Mouse (Mus musculus): ENCODE data around the gene Cysrt1.

Cysrt1 gene

DNA sequence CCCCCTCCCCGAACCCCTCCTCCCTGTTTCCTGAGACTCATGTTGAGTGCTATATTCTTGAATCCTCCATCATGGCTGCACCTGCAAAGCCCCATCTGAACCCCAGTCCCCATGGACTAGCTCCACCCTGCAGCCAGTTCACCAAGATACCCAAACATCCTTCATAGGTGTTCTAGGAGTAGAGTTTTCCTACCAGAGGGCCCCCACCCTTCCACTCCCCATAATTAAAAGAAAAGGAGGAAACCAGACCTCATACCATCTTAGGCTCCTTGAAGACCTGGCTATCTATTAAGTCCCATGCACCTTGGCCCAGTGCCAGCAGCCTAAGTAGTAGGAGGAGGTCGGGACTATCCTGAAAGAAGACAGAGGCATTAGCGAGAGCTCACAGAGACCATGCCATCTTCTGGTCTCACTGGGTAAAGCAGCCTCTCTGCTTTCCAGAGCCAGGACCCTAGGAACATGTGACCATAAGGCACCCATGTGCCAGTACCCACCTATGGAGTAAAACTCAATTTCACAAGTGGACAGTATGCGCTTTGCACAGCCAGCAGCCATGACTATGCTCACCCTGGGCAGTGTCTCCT lies 38.5 kb downstream of the Cysrt1 start:
- TF ChIP-seq CTCF (conservative IDR thresholded peaks at IDR 0.05; ENCODE audit: low read length) (no peak), POU5F1 (IDR thresholded peaks at IDR 0.05; ENCODE audit: borderline replicate concordance, low read length) (no peak), NANOG (IDR thresholded peaks at IDR 0.05; ENCODE audit: borderline replicate concordance, low read length) (no peak)
- H3K9me3 ChIP-seq (ENCODE audit: low read length) = no peaks in the 10 kb centered on the region
- H3K4me3 ChIP-seq (replicated peaks; ENCODE audit: low read length) = no peak overlapping the region
- H3K4me1 ChIP-seq (replicated peaks; ENCODE audit: low read depth, low read length) = peaks cover 24% of the 10 kb centered on the region
- H3K27me3 ChIP-seq (ENCODE audit: insufficient read depth, low read length) = no peaks in the 10 kb centered on the region
- peaks cover 100% of the 10 kb centered on the region for H3K36me3 ChIP-seq (ENCODE audit: insufficient read depth, low read length)

DNA sequence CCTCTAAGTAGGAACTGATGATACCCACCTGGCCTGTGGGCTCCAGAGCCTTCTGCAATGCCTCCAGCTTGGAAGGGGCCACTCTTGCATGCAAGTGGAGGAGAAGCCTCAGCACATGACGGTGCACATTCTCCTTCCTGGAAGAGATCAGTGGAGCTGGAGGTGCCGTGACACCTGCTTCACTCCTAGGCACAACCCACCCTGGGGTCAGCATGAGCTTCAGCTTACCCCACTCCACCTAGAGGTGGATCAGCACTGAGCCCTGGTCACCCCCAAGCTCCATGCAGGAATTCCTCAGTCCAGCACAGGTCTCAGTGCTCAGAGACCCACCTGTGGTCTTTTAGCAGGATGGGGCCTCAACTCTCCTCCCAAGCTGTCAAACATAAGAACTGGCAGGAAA lies 41.6 kb downstream of the Cysrt1 start:
- H3K27me3 ChIP-seq (ENCODE audit: insufficient read depth, low read length) = no peaks in the 10 kb centered on the region
- no peak overlapping the region for H3K4me3 ChIP-seq (replicated peaks; ENCODE audit: low read length)
- no peaks in the 10 kb centered on the region for H3K9me3 ChIP-seq (ENCODE audit: low read length)
- TF ChIP-seq NANOG (IDR thresholded peaks at IDR 0.05; ENCODE audit: borderline replicate concordance, low read length) (no peak), POU5F1 (IDR thresholded peaks at IDR 0.05; ENCODE audit: borderline replicate concordance, low read length) (no peak), CTCF (conservative IDR thresholded peaks at IDR 0.05; ENCODE audit: low read length) (no peak)
- H3K4me1 ChIP-seq (replicated peaks; ENCODE audit: low read depth, low read length) = peaks cover 41% of the 10 kb centered on the region
- peaks cover 77% of the 10 kb centered on the region for H3K36me3 ChIP-seq (ENCODE audit: insufficient read depth, low read length)

DNA sequence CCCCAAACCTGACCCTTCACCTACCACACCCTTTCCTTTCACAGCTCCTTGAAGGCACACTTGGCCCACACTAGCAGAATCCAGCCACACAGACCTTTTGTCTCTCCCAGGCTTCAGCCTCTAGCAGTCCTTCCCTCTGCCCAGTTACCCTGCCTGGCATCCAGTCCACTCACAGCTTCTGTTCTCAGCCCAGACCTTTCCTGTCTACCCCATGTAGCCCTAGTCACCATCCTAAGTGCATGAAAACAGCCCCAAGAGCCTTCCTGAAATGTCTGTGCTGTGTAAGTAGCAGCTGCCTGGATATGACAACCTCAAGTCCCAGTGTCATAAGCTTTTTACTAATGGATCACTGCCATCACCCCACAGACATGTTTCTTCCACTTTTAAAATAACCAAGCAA lies 44.3 kb downstream of the Cysrt1 start:
- Histone ChIP-seq H3K36me3 (ENCODE audit: insufficient read depth, low read length) (peaks cover 61% of the 10 kb centered on the region), H3K4me3 (replicated peaks; ENCODE audit: low read length) (no peak overlapping the region), H3K9me3 (ENCODE audit: low read length) (no peaks in the 10 kb centered on the region), H3K4me1 (replicated peaks; ENCODE audit: low read depth, low read length) (peaks cover 68% of the 10 kb centered on the region), H3K27me3 (ENCODE audit: insufficient read depth, low read length) (peaks cover 8% of the 10 kb centered on the region)
- TF ChIP-seq NANOG (IDR thresholded peaks at IDR 0.05; ENCODE audit: borderline replicate concordance, low read length) = no peak
- no peak for TF ChIP-seq POU5F1 (IDR thresholded peaks at IDR 0.05; ENCODE audit: borderline replicate concordance, low read length)
- no peak for TF ChIP-seq CTCF (conservative IDR thresholded peaks at IDR 0.05; ENCODE audit: low read length)

DNA sequence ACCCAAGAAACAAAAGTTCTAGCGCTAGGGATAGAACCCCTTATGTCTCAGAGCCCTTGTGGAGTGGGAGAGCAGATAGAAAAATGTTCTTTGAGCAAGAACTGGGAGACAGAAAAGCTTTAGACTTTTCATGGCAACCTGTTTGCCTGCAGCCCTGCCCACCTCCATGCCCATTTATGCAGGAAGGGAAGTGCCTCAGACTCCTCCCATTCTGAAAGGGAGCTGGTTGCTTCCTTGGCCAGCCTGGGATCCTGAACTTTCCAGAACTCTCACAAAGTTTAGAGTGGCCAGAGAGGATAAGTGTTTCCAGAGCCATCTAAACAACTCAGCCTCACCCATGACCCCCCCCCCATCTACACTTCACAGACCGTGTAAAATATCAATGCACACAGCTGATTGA lies 45.1 kb downstream of the Cysrt1 start:
- TF ChIP-seq NANOG (IDR thresholded peaks at IDR 0.05; ENCODE audit: borderline replicate concordance, low read length) = no peak
- no peak for TF ChIP-seq CTCF (conservative IDR thresholded peaks at IDR 0.05; ENCODE audit: low read length)
- no peak for TF ChIP-seq POU5F1 (IDR thresholded peaks at IDR 0.05; ENCODE audit: borderline replicate concordance, low read length)
- Histone ChIP-seq H3K27me3 (ENCODE audit: insufficient read depth, low read length) (peaks cover 8% of the 10 kb centered on the region), H3K4me1 (replicated peaks; ENCODE audit: low read depth, low read length) (peaks cover 70% of the 10 kb centered on the region), H3K36me3 (ENCODE audit: insufficient read depth, low read length) (peaks cover 54% of the 10 kb centered on the region), H3K4me3 (replicated peaks; ENCODE audit: low read length) (peak overlapping the region; percentile 81), H3K9me3 (ENCODE audit: low read length) (no peaks in the 10 kb centered on the region)

DNA sequence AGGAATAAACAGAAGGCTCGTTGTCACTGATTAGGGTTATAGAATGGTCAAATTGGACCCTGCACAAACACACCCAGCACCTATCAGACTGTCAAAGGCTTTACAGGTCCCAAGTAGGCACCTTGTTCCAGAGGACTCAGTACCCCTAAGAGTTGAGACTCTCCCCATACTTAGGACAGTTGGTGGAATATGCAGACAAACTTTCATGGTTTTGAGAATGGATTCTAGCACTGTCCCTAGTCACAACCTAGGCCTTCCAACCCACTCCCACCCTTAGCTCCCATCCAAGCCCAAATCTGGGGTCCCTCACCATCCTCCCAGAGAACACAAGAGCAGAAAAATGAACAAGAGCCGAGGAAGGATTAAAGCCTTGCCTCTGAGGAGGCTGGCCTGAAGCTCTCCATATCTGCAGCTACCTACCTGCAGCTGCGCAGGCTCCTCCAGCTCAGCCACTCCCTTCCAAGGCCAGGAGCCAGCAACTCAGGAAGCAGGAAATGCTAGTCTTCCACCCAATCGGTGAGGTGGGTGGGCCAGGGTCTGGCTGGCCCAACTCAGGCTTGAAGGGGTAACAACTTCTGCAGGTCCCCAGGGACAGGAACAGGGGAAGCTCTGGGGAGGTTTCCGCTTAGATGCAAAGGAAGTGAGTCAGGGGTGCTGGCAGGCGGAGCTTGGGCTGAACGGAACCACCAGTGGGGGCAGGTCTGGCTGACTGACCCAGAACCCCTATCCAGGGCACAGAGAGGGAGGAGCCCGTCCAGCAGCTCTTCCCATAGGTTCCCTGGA lies 45.9 kb downstream of the Cysrt1 start, which contains the start of gene Tor4a:
Gene Tor4a, minus strand, starts transcription at position 715 of the 783 bp plus-strand sequence.
- Histone ChIP-seq H3K36me3 (ENCODE audit: insufficient read depth, low read length) (peaks cover 46% of the 10 kb centered on the region), H3K27me3 (ENCODE audit: insufficient read depth, low read length) (peaks cover 8% of the 10 kb centered on the region), H3K9me3 (ENCODE audit: low read length) (no peaks in the 10 kb centered on the region), H3K4me1 (replicated peaks; ENCODE audit: low read depth, low read length) (peaks cover 70% of the 10 kb centered on the region), H3K4me3 (replicated peaks; ENCODE audit: low read length) (peak within 1 kb of the TSS; percentile 81)
- no peak for TF ChIP-seq CTCF (conservative IDR thresholded peaks at IDR 0.05; ENCODE audit: low read length)

DNA sequence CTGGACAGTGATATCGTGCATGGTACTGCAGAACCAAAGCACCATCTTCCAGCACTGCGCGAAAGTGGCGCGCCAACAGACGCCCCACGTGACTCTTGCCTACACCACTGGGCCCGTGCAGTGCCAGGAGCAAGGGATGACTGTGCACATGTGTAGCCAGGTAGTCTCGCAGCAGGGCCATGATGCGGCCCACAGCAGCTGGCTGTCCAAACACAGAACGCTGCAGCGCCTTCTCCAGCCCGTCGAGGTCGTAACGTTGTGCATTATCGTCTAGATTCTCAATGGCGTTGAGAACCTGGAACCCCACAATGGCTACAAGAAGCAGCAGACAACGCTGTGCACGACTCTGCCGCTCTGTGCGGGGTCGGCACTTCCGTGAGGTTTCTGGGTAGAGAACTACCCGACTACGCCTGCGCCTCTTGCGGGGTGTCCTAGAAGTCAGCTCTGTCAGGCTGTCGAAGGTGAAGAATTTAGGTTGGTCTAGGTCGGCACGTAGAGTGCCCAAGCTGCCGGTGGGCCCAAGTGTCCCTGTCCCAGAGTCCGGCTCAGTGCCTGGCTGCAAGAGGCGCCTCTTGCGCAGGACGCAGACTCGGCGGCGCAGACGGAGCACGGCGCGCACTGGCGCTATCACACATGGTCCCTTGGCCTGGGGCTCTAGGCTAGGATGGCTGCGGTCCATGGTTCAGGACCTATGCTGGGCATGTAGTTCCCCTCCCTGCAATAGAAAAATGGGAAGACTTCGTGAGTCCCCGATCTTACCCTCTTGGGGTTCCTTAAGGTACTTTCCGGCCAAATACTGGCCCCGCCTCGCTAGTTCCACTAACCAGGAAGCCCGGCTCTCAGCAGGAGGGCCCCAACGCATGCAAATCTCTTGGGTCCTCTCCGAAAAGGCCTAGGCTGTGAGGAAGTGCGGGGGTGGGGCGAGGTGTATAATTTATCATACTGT lies 46.8 kb downstream of the Cysrt1 start:
- Histone ChIP-seq H3K4me3 (replicated peaks; ENCODE audit: low read length) (peak overlapping the region; percentile 81), H3K27me3 (ENCODE audit: insufficient read depth, low read length) (peaks cover 8% of the 10 kb centered on the region), H3K9me3 (ENCODE audit: low read length) (no peaks in the 10 kb centered on the region), H3K4me1 (replicated peaks; ENCODE audit: low read depth, low read length) (peaks cover 68% of the 10 kb centered on the region), H3K36me3 (ENCODE audit: insufficient read depth, low read length) (peaks cover 37% of the 10 kb centered on the region)
- TF ChIP-seq NANOG (IDR thresholded peaks at IDR 0.05; ENCODE audit: borderline replicate concordance, low read length) (no peak), CTCF (conservative IDR thresholded peaks at IDR 0.05; ENCODE audit: low read length) (no peak), POU5F1 (IDR thresholded peaks at IDR 0.05; ENCODE audit: borderline replicate concordance, low read length) (no peak)

DNA sequence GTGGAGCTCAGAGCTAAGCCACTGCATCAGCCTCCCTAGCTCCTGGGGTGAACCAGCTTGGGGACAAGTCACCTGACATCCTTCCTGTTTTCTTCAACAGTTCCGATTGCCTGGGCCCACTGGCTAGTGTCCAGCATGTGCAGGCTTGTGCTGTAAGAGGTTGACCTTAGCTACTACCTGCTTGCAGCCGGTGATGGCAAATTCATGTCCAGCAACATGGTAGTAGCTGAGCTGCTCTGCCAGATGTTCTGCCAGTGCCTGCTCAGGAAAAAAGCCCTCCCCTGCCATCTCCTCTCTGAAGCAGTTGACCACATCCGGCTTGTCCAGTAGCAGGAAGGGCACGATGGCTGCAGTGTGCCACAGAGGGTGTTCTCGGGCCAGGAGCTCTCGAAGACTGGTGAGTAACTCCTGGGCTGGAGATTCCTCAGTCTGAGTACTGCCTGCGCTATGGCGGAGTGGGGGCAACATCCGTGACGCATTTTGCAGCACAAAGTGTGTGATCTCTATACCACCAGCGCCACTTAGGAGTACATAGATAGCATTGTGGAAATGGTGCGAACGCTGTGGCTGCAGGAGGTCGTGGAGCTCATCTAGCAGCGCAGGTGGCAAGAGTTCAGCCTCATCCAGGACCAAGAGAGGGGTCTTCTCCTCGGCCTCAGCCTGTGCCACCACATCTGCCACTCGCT lies 47.6 kb downstream of the Cysrt1 start:
- H3K27me3 ChIP-seq (ENCODE audit: insufficient read depth, low read length) = peaks cover 8% of the 10 kb centered on the region
- H3K4me1 ChIP-seq (replicated peaks; ENCODE audit: low read depth, low read length) = peaks cover 60% of the 10 kb centered on the region
- H3K36me3 ChIP-seq (ENCODE audit: insufficient read depth, low read length) = peaks cover 28% of the 10 kb centered on the region
- TF ChIP-seq CTCF (conservative IDR thresholded peaks at IDR 0.05; ENCODE audit: low read length) = no peak
- no peak for TF ChIP-seq POU5F1 (IDR thresholded peaks at IDR 0.05; ENCODE audit: borderline replicate concordance, low read length)
- no peak for TF ChIP-seq NANOG (IDR thresholded peaks at IDR 0.05; ENCODE audit: borderline replicate concordance, low read length)
- no peaks in the 10 kb centered on the region for H3K9me3 ChIP-seq (ENCODE audit: low read length)
- H3K4me3 ChIP-seq (replicated peaks; ENCODE audit: low read length) = peak overlapping the region; percentile 81
